Mouse (Mus musculus): Measurements from ENCODE around the gene Hormad2.

Hormad2 gene

GRCm38 (mm10) chr11:4412294-4412693, 28.6 kb downstream of the Hormad2 start:
- no peak for TF ChIP-seq GATA4 (IDR thresholded peaks at IDR 0.05; ENCODE audit: insufficient replicate concordance, low read length)

GRCm38 (mm10) chr11:4404277-4404676, 36.6 kb downstream of the Hormad2 start:
- TF ChIP-seq GATA4 (IDR thresholded peaks at IDR 0.05; ENCODE audit: insufficient replicate concordance, low read length), result no peak

- no peak for TF ChIP-seq GATA4 (IDR thresholded peaks at IDR 0.05; ENCODE audit: insufficient replicate concordance, low read length)
Measured at GRCm38 (mm10) chr11:4403381-4403780, 37.5 kb downstream of the Hormad2 start.

- no peak for TF ChIP-seq GATA4 (IDR thresholded peaks at IDR 0.05; ENCODE audit: insufficient replicate concordance, low read length)
Measured at GRCm38 (mm10) chr11:4401251-4401650, 39.7 kb downstream of the Hormad2 start.

- peak; percentile 60; the same call in 1 of the 2 replicates for TF ChIP-seq GATA4 (IDR thresholded peaks at IDR 0.05; ENCODE audit: insufficient replicate concordance, low read length)
Measured at GRCm38 (mm10) chr11:4394226-4394625, 46.7 kb downstream of the Hormad2 start.

GRCm38 (mm10) chr11:4388018-4388417, 52.9 kb downstream of the Hormad2 start:
- TF ChIP-seq GATA4 (IDR thresholded peaks at IDR 0.05; ENCODE audit: insufficient replicate concordance, low read length), result no peak

- TF ChIP-seq GATA4 (IDR thresholded peaks at IDR 0.05; ENCODE audit: insufficient replicate concordance, low read length), result no peak
Measured at GRCm38 (mm10) chr11:4382321-4382720, 58.6 kb downstream of the Hormad2 start.

GRCm38 (mm10) chr11:4379857-4380256, 61.0 kb downstream of the Hormad2 start:
- TF ChIP-seq GATA4 (IDR thresholded peaks at IDR 0.05; ENCODE audit: insufficient replicate concordance, low read length), result no peak

- TF ChIP-seq GATA4 (IDR thresholded peaks at IDR 0.05; ENCODE audit: insufficient replicate concordance, low read length), result no peak
Measured at GRCm38 (mm10) chr11:4366389-4366788, 74.5 kb downstream of the Hormad2 start.

- TF ChIP-seq GATA4 (IDR thresholded peaks at IDR 0.05; ENCODE audit: insufficient replicate concordance, low read length), result no peak
Measured at GRCm38 (mm10) chr11:4355430-4355829, 85.5 kb downstream of the Hormad2 start.

GRCm38 (mm10) chr11:4352637-4353036, 88.3 kb downstream of the Hormad2 start:
- TF ChIP-seq GATA4 (IDR thresholded peaks at IDR 0.05; ENCODE audit: insufficient replicate concordance, low read length), result no peak

- no peak for TF ChIP-seq GATA4 (IDR thresholded peaks at IDR 0.05; ENCODE audit: insufficient replicate concordance, low read length)
Measured at GRCm38 (mm10) chr11:4343926-4344325, 97.0 kb downstream of the Hormad2 start.

- no peak for TF ChIP-seq GATA4 (IDR thresholded peaks at IDR 0.05; ENCODE audit: insufficient replicate concordance, low read length)
Measured at GRCm38 (mm10) chr11:4342027-4342426, 98.9 kb downstream of the Hormad2 start.

- no peak for TF ChIP-seq GATA4 (IDR thresholded peaks at IDR 0.05; ENCODE audit: insufficient replicate concordance, low read length)
Measured at GRCm38 (mm10) chr11:4340109-4340779, 100.7 kb downstream of the Hormad2 start.

- no peak for TF ChIP-seq GATA4 (IDR thresholded peaks at IDR 0.05; ENCODE audit: insufficient replicate concordance, low read length)
Measured at GRCm38 (mm10) chr11:4339275-4339674, 101.6 kb downstream of the Hormad2 start.

GRCm38 (mm10) chr11:4336693-4337283, 104.1 kb downstream of the Hormad2 start:
- no peak for TF ChIP-seq GATA4 (IDR thresholded peaks at IDR 0.05; ENCODE audit: insufficient replicate concordance, low read length)
